Mouse (Mus musculus): ENCODE data around the gene Tnnc1. TPM values are rescaled to one million over a fixed set of nuclear protein-coding genes. Genes with fewer than 3 reads are reported as not detected.

Gene Tnnc1
- polyA plus RNA-seq, 1 experiment from 2014 or later, result 2.1 TPM

- Histone ChIP-seq H3K4me2 (peak overlapping the region; percentile 72), H3K4me3 (replicated peaks) (peak overlapping the region; percentile 74), H3K4me1 (peaks cover 24% of the 10 kb centered on the region), H3K9ac (peak overlapping the region; percentile 90), H3K36me3 (replicated peaks) (peaks cover 43% of the 10 kb centered on the region), H3K27me3 (peaks cover 3% of the 10 kb centered on the region; the same call in 1 of the 2 replicates), H3K27ac (peak overlapping the region; percentile 89), H3K9me3 (no peaks in the 10 kb centered on the region)
- ATAC-seq (ENCODE audit: low FRiP score), result peak; percentile 10; the same call in 1 of the 2 replicates
- WGBS, result 31% methylated on average over 8 of the region's 8 CpGs
Measured at GRCm38 (mm10) chr14:31205244-31205561, 2.9 kb upstream of the Tnnc1 start.

GRCm38 (mm10) chr14:31205562-31206467 lies 2.3 kb upstream of the Tnnc1 start:
- peak overlapping the region; percentile 90 for H3K9ac ChIP-seq
- peak overlapping the region; percentile 89 for H3K27ac ChIP-seq
- WGBS, result 2% methylated on average over 39 of the region's 39 CpGs
- H3K4me1 ChIP-seq, result peaks cover 24% of the 10 kb centered on the region
- H3K27me3 ChIP-seq, result peaks cover 3% of the 10 kb centered on the region; the same call in 1 of the 2 replicates
- peak overlapping the region; percentile 74 for H3K4me3 ChIP-seq (replicated peaks)
- peaks cover 37% of the 10 kb centered on the region for H3K36me3 ChIP-seq (replicated peaks)
- H3K4me2 ChIP-seq, result peak overlapping the region; percentile 72
- no peaks in the 10 kb centered on the region for H3K9me3 ChIP-seq
- ATAC-seq (ENCODE audit: low FRiP score), result peak; percentile 68

GRCm38 (mm10) chr14:31206472-31206981 lies 1.6 kb upstream of the Tnnc1 start:
- Histone ChIP-seq H3K4me2 (peak overlapping the region; percentile 72), H3K9ac (peak overlapping the region; percentile 90), H3K36me3 (replicated peaks) (peaks cover 30% of the 10 kb centered on the region), H3K4me1 (peaks cover 24% of the 10 kb centered on the region), H3K27ac (peak overlapping the region; percentile 89), H3K4me3 (replicated peaks) (peak overlapping the region; percentile 74), H3K27me3 (peaks cover 3% of the 10 kb centered on the region; the same call in 1 of the 2 replicates), H3K9me3 (no peaks in the 10 kb centered on the region)
- peak; percentile 85 for ATAC-seq (ENCODE audit: low FRiP score)
- under 1% methylated on average over 48 of the region's 48 CpGs for WGBS

GRCm38 (mm10) chr14:31207070-31207830 lies 862 bp upstream of the Tnnc1 start:
- Histone ChIP-seq H3K36me3 (replicated peaks) (peaks cover 23% of the 10 kb centered on the region), H3K4me2 (peak overlapping the region; percentile 72), H3K9me3 (no peaks in the 10 kb centered on the region), H3K27me3 (peaks cover 3% of the 10 kb centered on the region; the same call in 1 of the 2 replicates), H3K4me1 (peaks cover 24% of the 10 kb centered on the region), H3K27ac (peak overlapping the region; percentile 89; the same call in 1 of the 2 replicates), H3K4me3 (replicated peaks) (peak overlapping the region; percentile 74), H3K9ac (peak overlapping the region; percentile 90)
- WGBS, result 85% methylated on average over 13 of the region's 13 CpGs
- peak; percentile 25 for ATAC-seq (ENCODE audit: low FRiP score)

- Histone ChIP-seq H3K9ac (no peak overlapping the region), H3K4me2 (no peak overlapping the region), H3K36me3 (replicated peaks) (peaks cover 4% of the 10 kb centered on the region), H3K4me1 (peaks cover 19% of the 10 kb centered on the region), H3K27ac (no peak overlapping the region), H3K9me3 (no peaks in the 10 kb centered on the region), H3K4me3 (replicated peaks) (no peak overlapping the region), H3K27me3 (peaks cover 7% of the 10 kb centered on the region; the same call in 1 of the 2 replicates)
- 80% methylated on average over 4 of the region's 4 CpGs for WGBS
- ATAC-seq (ENCODE audit: low FRiP score), result no peak
Measured at GRCm38 (mm10) chr14:31209133-31209557, 1.0 kb downstream of the Tnnc1 start.

- Histone ChIP-seq H3K9ac (no peak overlapping the region), H3K4me2 (no peak overlapping the region), H3K9me3 (no peaks in the 10 kb centered on the region), H3K27ac (no peak overlapping the region), H3K4me1 (peaks cover 11% of the 10 kb centered on the region), H3K27me3 (peaks cover 16% of the 10 kb centered on the region), H3K4me3 (replicated peaks) (no peak overlapping the region), H3K36me3 (replicated peaks) (no peaks in the 10 kb centered on the region)
- 90% methylated on average over 6 of the region's 6 CpGs for whole genome bisulfite sequencing
- no peak for ATAC-seq (ENCODE audit: low FRiP score)
Measured at GRCm38 (mm10) chr14:31211854-31212253, 3.7 kb downstream of the Tnnc1 start.

GRCm38 (mm10) chr14:31212499-31212898 lies 4.4 kb downstream of the Tnnc1 start:
- Histone ChIP-seq H3K27me3 (peaks cover 16% of the 10 kb centered on the region), H3K4me2 (no peak overlapping the region), H3K27ac (no peak overlapping the region), H3K4me3 (replicated peaks) (no peak overlapping the region), H3K9me3 (no peaks in the 10 kb centered on the region), H3K36me3 (replicated peaks) (no peaks in the 10 kb centered on the region), H3K9ac (no peak overlapping the region), H3K4me1 (peaks cover 9% of the 10 kb centered on the region)
- no peak for ATAC-seq (ENCODE audit: low FRiP score)
- WGBS, result 88% methylated on average over 3 of the region's 3 CpGs

GRCm38 (mm10) chr14:31213868-31214267 lies 5.8 kb downstream of the Tnnc1 start:
- no peaks in the 10 kb centered on the region for H3K9me3 ChIP-seq
- peaks cover 15% of the 10 kb centered on the region for H3K4me1 ChIP-seq
- ATAC-seq (ENCODE audit: low FRiP score), result no peak
- WGBS, result 68% methylated on average over 8 of the region's 8 CpGs
- H3K27me3 ChIP-seq, result peaks cover 16% of the 10 kb centered on the region
- no peak overlapping the region for H3K9ac ChIP-seq
- H3K4me3 ChIP-seq (replicated peaks), result no peak overlapping the region
- no peak overlapping the region for H3K27ac ChIP-seq
- H3K4me2 ChIP-seq, result no peak overlapping the region
- no peaks in the 10 kb centered on the region for H3K36me3 ChIP-seq (replicated peaks)

GRCm38 (mm10) chr14:31214684-31215083 lies 6.6 kb downstream of the Tnnc1 start:
- no peak for ATAC-seq (ENCODE audit: low FRiP score)
- no peak overlapping the region for H3K4me2 ChIP-seq
- no peaks in the 10 kb centered on the region for H3K36me3 ChIP-seq (replicated peaks)
- H3K27me3 ChIP-seq, result peaks cover 14% of the 10 kb centered on the region
- H3K9ac ChIP-seq, result no peak overlapping the region
- no peaks in the 10 kb centered on the region for H3K9me3 ChIP-seq
- H3K27ac ChIP-seq, result no peak overlapping the region
- no peak overlapping the region for H3K4me3 ChIP-seq (replicated peaks)
- peaks cover 15% of the 10 kb centered on the region for H3K4me1 ChIP-seq
- WGBS, result 92% methylated on average over 3 of the region's 3 CpGs

- 33% methylated on average over 15 of the region's 15 CpGs for WGBS
- no peaks in the 10 kb centered on the region for H3K36me3 ChIP-seq (replicated peaks)
- peak; percentile 53 for ATAC-seq (ENCODE audit: low FRiP score)
- H3K4me1 ChIP-seq, result peaks cover 15% of the 10 kb centered on the region
- H3K27ac ChIP-seq, result 0 out of 2 replicates have a peak overlapping the region, but pooled peaks have one; percentile 19
- H3K27me3 ChIP-seq, result peaks cover 13% of the 10 kb centered on the region
- peak overlapping the region; percentile 6; the same call in 1 of the 2 replicates for H3K4me2 ChIP-seq
- H3K9ac ChIP-seq, result no peak overlapping the region
- no peak overlapping the region for H3K4me3 ChIP-seq (replicated peaks)
- no peaks in the 10 kb centered on the region for H3K9me3 ChIP-seq
Measured at GRCm38 (mm10) chr14:31215157-31216002, 7.3 kb downstream of the Tnnc1 start.

GRCm38 (mm10) chr14:31216846-31217245 lies 8.7 kb downstream of the Tnnc1 start, which contains the start of gene Nisch:
TSS of gene Nisch (minus strand) at chr14:31216946.
- Histone ChIP-seq H3K9ac (no peak within 1 kb of the TSS), H3K4me1 (peaks cover 15% of the 10 kb centered on the region), H3K27ac (peak within 1 kb of the TSS; percentile 56; the same call in 1 of the 2 replicates), H3K36me3 (replicated peaks) (no peaks in the 10 kb centered on the region), H3K9me3 (no peaks in the 10 kb centered on the region), H3K27me3 (peaks cover 13% of the 10 kb centered on the region), H3K4me3 (replicated peaks) (no peak within 1 kb of the TSS), H3K4me2 (peak within 1 kb of the TSS; percentile 8)
- ATAC-seq (ENCODE audit: low FRiP score), result no peak
- 50% methylated on average over 2 of the region's 2 CpGs for WGBS

Measured in forebrain, embryonic 12.5 days (tissue).